Mouse (Mus musculus): ENCODE measurements around the gene Rlbp1.

Gene Rlbp1

DNA sequence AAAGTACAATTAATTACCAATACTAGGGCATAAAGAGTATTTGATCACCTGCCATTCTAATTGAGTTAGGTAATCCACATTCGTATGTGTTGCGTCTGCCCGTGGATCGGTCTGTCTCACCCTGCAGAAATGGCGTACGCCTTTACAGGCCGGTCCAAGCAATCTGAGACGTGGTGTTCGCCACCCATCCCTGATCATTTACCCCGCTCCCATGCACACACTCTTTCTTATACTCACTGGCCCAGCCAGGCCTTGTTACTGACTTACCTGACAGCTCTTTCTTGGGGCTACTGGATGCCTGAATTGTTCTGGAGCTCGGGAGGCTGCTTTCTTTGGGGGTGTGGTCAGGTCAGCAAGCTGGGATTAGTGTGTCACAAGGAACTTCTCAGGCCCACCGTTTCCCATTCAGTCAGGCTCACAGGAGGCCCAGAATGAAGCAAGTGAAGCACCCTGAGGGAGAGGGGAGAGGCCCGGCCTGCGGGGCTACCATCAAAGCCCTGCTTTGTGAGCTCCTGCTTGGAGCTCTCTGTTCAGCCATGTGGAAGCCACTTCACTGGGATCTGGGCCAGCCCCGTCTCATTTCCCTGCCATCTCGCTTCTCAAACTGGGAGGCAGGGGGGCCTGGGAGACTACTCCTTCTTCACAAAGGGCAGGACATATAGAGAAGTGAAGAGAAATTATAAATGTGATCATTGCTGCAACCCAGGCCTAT lies at the start of gene Rlbp1:
Gene Rlbp1 (minus strand): TSS at position 627 of the 712 bp plus-strand sequence.
- 68% methylated on average over 16 of the region's 16 CpGs for WGBS

DNA sequence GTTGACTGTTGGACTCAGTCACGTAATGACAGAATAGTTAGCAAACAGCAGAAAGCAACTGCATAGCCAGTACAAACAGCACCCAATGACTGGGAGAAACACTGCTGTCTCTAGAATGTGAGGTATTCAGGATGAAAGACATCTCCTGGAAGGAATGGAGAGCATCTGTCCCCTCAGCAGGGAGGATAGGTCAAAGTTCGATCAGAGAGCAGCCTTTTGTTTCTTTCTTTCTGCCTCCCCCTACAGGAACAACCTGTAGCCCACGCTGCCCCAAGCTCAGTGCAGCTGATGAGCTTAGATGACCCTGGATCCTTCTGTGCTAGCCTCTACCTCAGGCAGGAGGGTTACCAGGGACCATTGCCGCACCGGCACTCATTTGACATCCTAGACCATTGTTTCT lies 41.4 kb upstream of the Rlbp1 start:
- 83% methylated on average over 5 of the region's 5 CpGs for WGBS

DNA sequence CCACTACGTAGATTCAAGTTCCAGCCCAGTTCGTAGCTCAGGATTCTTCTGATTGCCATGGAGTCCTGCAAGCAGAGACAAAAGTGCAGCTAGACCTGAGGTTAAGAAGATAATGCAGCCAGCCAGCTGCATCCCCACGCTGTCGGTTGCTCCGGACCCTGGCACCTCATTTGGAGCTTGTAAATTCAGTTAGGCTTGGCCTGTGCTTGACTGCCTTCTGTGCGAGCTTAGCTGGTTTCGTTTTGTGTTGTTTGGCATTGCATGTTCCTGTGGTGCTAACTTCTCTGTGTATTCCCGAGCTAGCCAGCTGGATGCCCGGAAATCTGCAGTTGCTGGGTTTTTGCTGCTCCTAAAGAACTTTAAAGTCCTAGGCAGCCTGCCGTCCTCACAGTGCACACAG lies 39.0 kb upstream of the Rlbp1 start:
- 62% methylated on average over 10 of the region's 10 CpGs for WGBS

DNA sequence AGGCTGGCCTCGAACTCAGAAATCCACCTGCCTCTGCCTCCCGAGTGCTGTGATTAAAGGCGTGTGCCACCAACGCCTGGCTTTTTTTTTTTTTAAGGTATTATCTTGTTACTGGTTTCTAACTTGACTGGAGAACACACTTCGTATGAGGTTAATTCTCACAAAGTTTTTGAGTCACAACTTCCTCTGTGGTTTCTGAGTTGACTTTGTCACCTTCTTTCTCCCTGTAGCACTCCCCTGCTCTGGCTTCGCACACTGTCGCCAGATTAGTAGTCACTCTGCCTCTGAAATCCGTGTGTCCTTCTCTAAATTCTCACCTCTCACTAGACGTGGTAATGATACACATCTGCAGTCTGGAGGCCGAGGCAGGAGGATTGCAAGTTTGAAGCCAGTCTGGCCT lies 36.0 kb upstream of the Rlbp1 start:
- WGBS: 96% methylated on average over 10 of the region's 10 CpGs

DNA sequence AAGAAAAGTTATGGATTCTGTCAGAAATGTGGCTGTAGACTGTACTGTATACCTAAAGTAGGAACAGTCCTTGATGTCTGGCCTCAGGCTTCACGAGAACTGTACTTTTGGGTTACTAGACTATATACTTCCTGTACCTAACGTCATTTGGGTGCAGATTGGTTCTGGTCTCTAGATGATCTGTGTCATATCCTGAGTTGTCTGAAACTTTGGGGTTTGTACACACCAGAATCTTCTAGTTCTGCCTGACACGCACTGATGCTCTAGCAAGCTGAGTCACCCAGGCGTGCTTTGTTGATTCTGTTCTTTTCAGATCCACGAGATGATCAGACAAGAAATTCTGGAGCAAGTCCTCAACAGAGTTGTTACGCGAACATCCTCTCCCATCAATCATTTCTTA lies 33.1 kb upstream of the Rlbp1 start:
- WGBS: 94% methylated on average over 7 of the region's 7 CpGs

DNA sequence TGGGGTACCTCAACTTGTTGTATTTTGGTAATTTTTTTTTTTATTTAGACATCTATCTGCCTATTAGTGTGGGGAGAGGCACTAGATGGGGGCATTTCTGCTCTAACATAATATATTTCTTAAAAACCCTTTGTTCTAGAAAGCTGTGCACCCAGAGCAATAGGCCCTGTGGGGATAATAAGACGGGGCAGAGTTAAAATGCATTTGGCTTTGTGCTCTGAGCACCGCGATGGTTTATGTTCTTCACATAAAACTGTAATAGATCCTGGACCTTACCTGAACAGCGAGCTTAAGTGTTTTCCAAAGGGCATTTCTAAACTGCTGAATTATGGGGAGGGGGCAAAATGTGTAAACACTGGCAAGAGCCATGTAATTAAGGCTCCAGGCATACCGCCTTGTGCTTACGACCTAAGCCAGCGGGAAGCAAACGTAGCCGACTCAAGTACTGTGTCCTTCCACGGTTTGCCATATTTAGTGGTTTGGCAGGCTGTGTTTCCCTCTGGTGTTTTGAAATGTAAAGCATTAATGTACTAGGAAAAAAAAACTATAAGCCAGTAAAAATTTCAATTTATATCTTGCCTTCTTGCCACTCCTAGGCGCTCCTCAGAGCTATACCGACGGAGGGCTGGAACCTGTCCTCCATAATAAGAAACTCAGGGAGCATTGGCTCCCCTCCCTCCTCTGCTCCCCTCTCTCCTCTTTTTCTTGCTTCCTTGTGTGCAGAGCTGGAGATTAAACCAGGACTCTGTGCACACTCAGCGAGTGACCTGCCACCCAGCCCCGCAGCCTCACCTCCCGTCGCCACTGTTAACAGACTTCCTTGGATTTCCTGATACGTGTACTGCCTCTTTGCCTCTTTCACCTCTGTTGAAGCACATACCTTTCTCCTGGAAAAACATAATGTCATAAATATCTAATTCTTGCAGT lies 27.9 kb upstream of the Rlbp1 start:
- 80% methylated on average over 18 of the region's 18 CpGs for WGBS

DNA sequence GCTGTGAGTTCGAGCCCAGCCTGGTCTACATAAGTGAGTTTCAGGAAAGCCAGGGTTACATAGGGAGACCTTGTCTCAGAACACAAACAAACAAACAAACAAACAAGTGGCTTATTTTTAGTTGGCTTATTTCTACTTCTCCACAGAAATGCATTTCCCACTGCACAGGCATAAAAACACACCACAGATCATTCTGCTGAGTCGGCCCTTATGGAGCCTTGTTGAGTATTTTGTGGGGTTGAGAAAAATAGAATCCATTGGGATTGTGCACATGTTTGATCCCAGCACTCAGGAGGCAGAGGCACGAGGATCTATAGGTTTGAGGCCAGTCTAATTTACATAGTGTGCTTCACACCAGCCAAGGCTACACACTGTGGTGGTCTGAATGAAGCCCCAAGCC lies 13.4 kb upstream of the Rlbp1 start:
- WGBS: 82% methylated on average over 3 of the region's 3 CpGs

DNA sequence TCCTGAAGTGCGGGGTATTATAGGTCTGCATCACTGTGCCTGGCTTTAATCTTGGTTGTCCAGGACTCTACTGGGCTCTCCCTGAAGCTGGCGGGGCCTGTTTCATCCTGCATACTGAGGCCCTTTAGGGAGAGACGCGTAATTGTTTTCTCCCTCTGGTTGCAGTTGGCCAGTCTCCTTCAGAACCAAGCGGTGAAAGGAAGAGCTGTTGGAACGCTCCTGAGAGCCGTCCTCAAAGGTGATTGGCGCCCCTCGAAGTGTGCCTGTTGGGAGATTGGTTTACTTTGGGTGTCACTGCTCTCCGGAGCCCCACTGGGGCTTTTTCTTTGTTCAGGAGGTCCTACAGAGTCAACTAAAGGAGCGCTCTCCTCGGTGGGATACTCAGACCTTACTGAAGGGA lies 12.1 kb upstream of the Rlbp1 start:
- 86% methylated on average over 12 of the region's 12 CpGs for WGBS

DNA sequence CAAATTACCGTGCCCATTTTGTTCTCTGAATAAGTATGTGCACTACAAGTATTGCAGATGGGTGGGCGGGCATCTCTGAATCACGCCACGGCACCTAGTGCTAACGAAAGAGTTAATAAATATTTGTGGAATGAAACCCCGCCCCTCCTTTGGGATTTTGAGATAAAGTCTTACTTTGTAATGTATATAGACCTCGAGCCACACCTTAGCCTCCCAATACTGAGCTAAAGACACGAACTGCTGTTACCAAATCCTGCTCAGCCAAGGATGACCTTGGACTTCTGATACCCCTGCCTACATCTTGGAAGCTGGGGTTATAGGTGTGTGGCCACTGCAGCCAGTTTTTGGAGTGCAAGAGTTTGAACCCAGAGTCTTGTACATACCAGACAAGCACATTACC lies 11.6 kb upstream of the Rlbp1 start:
- 87% methylated on average over 8 of the region's 8 CpGs for WGBS

DNA sequence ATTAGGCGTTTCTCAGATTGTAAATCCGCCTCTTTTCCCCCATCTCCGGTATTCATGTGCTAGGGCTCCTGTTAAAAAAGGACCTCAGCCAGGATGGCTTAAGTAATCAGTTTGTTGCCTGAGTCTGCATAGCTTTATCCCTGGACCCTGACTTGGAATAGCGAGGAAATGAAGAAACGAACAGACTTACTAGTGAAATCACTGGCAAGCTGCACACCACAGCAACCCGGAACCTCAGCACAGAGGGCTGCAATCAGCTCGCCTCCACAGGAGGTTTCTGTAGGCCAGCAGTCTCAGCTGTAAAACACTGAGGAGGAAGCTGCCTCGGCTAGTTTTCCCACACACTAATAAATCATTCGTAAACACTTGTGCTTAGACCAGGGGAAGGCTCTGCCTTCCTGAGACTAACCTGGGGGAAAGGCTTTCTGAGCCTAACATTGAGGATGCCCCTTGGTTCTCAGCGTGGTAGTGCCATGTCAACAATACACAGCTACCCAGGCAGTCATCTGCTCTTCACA lies 10.7 kb upstream of the Rlbp1 start:
- 87% methylated on average over 10 of the region's 10 CpGs for WGBS

DNA sequence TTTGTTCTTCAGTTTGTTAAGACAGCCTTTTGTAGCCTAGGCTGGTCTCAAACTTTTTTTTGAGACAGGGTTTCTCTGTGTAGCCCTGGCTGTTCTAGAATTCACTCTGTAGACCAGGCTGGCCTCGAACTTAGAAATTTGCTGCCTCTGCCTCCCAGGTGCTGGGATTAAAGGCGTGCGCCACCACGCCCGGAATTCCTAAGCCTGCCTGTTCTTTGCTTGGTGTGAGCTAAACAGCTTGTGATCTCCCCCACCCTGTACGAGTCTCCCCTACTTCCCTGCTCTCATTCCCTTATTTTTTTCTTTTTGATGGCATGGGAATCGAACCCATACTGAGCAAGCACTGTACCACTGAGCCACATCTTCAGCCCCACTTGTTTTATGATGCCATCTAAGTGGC lies 8.3 kb upstream of the Rlbp1 start:
- 90% methylated on average over 7 of the region's 7 CpGs for WGBS

DNA sequence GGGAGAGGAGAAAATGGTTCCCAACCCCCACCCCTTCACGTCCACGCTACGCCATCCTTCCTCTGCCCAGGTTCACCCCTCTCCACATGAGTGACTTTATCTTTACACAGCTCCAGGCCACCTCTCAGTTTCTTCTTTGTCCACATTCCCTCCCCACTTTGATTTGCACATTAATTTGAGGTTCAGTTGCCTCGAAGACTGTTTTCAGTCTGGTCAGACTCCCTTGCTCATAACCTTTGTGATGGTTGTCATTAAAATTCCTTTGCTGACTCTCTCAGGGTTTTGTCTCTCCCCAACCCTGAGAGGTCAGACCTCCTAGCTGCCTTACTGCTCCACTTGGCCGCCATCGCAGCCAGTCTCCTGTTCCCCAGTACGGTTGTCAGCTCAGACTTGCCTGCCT lies 7.8 kb upstream of the Rlbp1 start:
- 68% methylated on average over 7 of the region's 7 CpGs for WGBS

DNA sequence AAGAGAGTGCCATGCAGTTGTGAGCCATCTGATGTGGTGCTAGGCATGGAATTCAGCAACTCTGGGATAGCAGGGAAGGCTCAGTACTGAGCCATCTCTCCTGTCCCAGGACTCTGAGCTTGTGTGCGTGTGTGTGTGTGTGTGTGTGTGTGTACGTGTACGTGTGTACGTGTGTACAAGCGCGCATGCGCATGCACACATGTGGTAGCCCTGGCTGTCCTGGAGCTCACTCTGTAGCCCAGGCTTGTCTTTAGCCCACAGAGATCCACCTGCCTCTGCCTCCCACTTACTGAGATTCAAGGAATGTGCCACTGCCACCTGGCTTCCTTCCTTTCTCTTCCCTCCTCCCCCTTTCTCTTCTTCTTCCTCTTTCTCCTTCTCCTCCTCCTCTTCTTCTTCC lies 7.1 kb upstream of the Rlbp1 start:
- WGBS: 96% methylated on average over 7 of the region's 7 CpGs

DNA sequence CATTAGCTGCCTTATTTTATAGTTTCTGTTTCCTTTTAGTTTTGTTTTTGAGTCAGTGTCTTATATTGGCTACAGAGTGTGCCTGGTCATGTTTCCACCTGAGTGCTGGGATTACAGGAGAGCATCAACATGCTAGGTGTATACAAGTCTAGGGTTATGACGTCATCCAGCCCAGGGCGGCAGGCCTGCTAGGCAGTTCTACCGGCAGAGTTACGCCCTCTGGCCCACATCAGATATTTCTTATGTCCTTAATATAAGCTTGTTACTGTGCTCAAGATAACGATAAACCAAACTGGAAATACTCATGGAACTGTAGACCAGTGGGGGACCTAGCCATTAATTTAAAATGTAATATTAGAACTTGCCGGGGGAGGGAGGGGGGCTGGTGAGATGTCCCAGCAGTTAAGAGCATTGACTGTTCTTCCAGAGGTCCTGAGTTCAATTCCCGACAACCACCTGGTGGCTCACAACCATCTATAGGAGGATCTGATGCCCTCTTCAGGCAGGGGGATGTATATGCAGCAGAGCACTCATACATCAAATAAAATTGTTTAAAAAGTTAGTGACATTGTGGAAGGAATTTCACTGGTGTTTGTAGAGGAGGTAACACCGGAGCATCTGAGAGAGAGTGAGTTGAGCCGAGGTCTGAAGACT lies 6.1 kb upstream of the Rlbp1 start:
- WGBS: 52% methylated on average over 9 of the region's 9 CpGs

DNA sequence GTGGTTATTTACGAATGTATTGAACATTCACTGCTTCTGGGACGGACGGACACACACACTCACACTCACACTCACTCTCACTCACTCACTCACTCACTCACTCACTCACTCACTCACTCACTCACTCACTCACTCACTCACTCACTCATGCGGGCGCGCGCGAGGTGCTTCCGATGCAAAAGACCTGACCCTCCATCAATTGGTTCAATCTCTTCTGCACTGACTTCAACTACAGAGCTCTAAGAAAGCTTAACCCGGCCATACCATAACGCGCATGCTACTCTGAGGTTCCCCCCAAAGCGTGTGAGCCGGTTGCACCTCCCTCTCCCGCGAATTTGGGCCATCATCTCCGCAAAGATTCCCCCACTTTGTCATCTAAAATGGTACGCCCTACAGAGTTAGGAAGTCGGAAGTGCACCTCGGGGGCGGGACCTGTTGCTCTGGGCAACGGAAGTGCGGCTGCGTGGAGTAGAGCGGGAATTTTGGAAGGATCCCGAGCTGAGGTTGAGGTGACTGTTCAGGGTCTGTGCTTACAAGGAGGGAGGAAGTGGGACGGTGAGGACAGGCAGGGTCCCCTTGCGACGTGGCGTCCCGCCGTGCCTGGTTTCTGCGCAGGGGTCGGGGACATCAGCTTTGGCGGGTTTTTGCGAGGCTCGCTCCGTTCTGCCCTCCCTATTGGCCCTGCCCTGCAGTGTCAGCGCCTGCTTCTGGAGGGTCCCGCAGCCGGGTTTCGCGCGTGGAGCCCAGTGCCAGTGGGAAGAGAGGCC lies 5.2 kb upstream of the Rlbp1 start, which contains the start of gene Fanci:
Gene Fanci (plus strand): TSS at position 47 of the 767 bp plus-strand sequence.
- under 1% methylated on average over 44 of the region's 44 CpGs for WGBS

DNA sequence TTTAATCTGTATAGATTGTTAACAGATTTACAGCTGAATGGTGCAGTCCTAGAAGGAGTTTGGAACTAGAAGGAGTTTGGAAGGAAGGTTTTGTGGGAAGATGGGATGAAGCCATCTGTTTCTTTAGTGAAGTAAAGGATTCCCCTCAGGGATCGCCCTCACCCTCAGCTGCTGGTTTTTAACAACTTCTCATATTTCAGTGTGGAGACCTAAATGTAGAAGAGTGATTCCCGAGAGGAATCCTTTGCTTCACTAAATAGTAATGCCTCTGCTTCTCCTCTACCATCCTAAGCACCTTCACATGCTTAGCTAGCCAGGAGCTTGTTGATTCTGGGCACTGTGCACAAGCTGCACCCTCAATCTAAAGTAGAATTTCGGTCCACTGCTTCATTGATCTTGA lies 4.6 kb upstream of the Rlbp1 start:
- 1% methylated on average over 3 of the region's 3 CpGs for WGBS

DNA sequence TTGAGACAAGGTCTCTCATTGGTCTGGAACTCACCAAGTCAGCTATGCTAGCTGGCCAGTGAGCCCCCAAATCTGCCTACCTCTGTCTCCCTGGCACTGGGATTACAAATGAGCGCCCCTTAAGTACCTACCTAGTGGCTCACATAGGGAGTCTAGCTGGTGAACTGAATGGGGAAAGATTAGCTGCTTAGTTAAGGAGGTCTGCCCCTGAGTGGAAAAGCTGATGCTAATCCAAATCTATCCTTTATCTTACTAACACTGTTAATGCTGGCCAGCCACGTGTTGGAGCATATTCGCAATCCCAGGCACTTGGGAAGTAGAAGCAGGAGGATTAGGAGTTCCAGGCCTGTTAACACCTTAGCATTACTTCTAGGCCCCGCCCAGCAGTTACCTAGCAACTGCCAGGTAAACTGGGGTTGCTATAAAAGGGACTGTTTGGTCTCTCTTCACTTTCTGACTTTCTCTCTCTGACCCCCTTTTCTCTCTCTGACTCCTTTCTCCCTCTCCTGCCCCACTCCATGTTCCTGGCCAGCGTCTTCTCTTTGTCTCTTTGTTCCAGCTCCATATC lies 3.4 kb upstream of the Rlbp1 start:
- WGBS: 85% methylated on average over 5 of the region's 5 CpGs

DNA sequence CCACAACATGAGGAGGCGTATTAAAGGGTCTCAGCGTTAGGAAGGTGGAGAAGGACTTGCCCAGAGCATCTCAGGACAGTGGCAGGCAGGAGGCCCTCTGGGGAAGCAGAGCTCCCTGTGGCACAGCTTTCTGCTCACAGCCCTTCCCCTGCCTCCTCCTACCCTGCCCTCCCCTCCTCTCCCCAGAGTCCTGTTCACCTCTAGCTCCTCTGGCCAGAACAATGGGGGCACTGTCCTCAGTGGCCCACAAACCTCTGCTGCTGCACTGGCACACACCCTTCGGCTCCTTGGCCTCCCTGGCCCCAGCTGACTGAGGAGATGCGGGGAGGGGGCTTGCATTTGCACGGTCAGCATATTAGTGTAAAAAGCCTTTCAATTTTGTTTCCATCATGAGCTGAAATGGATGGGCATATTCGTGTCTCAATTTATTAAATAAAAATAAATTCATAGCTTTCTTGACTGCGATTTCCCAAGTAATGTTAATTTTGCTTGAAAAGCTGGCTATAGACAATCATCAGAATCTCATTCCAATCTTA lies 1.9 kb upstream of the Rlbp1 start:
- 57% methylated on average over 7 of the region's 7 CpGs for WGBS

DNA sequence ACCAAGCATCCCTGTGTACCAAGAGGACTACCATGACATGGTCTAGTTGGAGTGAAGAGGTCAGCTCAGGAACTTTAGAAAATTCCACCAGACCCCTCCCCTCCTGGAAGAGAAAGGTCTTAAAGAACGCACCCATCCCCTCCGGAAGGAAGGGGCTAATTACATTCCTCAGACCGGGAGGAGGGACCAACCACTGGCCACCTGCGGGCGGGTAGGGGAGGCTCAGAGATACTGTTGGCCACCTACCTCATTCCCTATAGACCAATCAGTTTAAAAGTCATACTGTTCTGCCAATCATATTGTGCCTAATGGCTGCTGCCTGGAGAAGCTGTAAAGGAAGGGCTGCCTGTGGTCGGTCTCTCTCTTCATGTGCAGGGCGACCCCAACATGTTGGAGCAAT lies 1.1 kb upstream of the Rlbp1 start:
- 67% methylated on average over 7 of the region's 7 CpGs for WGBS

DNA sequence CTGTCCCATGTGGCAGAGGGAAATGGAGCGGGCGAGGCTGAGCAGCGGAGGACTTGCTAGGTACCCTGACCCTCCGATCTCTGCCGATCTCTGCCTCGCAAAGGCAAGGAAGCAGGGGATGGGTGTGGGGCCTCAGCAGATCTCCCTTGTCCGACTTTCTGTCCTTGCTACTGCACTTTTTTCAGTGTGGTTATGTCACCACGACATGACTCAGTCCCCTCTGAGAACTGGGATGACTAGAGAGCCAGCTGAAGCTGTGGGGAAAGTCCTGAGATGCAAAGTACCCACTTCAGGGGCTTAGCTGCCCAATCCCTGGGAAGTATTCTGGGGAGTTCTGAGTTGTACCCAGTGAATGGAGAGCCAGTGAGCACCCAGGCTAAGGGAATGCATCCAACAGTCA lies 292 bp upstream of the Rlbp1 start:
- WGBS: 62% methylated on average over 8 of the region's 8 CpGs
